Mouse (Mus musculus) forebrain, embryonic 10.5 days (tissue): Measurements from ENCODE around the gene Fcamr. TPM values are rescaled to one million over a fixed set of nuclear protein-coding genes. Genes with fewer than 3 reads are reported as not detected.
A peak's percentile ranks its signal among the peaks of the same experiment; 100 is the strongest.

Experiments used
- DNase-seq: peaks from one replicate; pipeline ENCODE4 v3.0.0-alpha.2; 2017; ENCODE audit warnings: low spot score; ENCODE audit errors: extremely low spot score
- H3K27ac ChIP-seq: fragments of 300-500 bp; sonication (generic); 2 replicates; pipeline ENCODE4 v1.5.1; 2016; ENCODE audit warnings: mild to moderate bottlenecking
- H3K27me3 ChIP-seq: fragments of 300-500 bp; sonication (generic); 2 replicates; pipeline ENCODE4 v1.6.1; 2016; ENCODE audit warnings: mild to moderate bottlenecking; ENCODE audit not compliant: poor library complexity, severe bottlenecking
- H3K36me3 ChIP-seq: fragments of 300-500 bp; sonication (generic); replicated peaks from 2 replicates; pipeline ENCODE4 v1.6.1; 2016; ENCODE audit warnings: mild to moderate bottlenecking, moderate library complexity
- H3K4me1 ChIP-seq: fragments of 300-500 bp; sonication (generic); 2 replicates; pipeline ENCODE4 v1.6.1; 2016
- H3K4me3 ChIP-seq: fragments of 300-500 bp; sonication (generic); 2 replicates; pipeline ENCODE4 v1.5.1; 2016; ENCODE audit warnings: mild to moderate bottlenecking, moderate library complexity
- H3K9me3 ChIP-seq: fragments of 300-500 bp; sonication (generic); 2 replicates; pipeline ENCODE4 v1.6.1; 2016; ENCODE audit warnings: mild to moderate bottlenecking, moderate library complexity
- WGBS: fragments of 180-500 bp; shearing (Covaris S2); methylation state at CpG from one replicate; pipeline ENCODE4 v1.1.7; 2016; 5-methylcytosine and 5-hydroxymethylcytosine counted together
- polyA plus RNA-seq: library from polyadenylated mRNA; unstranded; fragments of >200 nt; fragmentation: Nextera tagmentation; extraction: Ambion mirVana; gene quantifications from 2 replicates; pipeline ENCODE4 v1.2.1, GENCODE M21; 2016

The Fcamr gene
- polyA plus RNA-seq, 1 experiment from 2014 or later, result not detected

GRCm38 (mm10) chr1:130841621-130842020 lies 40.9 kb downstream of the Fcamr start:
- WGBS, result 92% methylated on average over 7 of the region's 7 CpGs
- Histone ChIP-seq H3K36me3 (no peaks in the 10 kb centered on the region), H3K9me3 (no peaks in the 10 kb centered on the region), H3K27me3 (no peaks in the 10 kb centered on the region), H3K4me1 (no peaks in the 10 kb centered on the region), H3K27ac (no peak overlapping the region), H3K4me3 (no peak overlapping the region)
- no peak for DNase-seq

- no peaks in the 10 kb centered on the region for H3K9me3 ChIP-seq
- no peaks in the 10 kb centered on the region for H3K27me3 ChIP-seq
- H3K4me1 ChIP-seq, result no peaks in the 10 kb centered on the region
- no peak overlapping the region for H3K4me3 ChIP-seq
- no peaks in the 10 kb centered on the region for H3K36me3 ChIP-seq
- H3K27ac ChIP-seq, result no peak overlapping the region
- no peak for DNase-seq
- WGBS, result 90% methylated on average over 7 of the region's 7 CpGs
Measured at GRCm38 (mm10) chr1:130844516-130844915, 43.8 kb downstream of the Fcamr start.

- WGBS, result 94% methylated on average over 10 of the region's 10 CpGs
- no peaks in the 10 kb centered on the region for H3K36me3 ChIP-seq
- H3K9me3 ChIP-seq, result no peaks in the 10 kb centered on the region
- DNase-seq, result no peak
- peaks cover 4% of the 10 kb centered on the region; the same call in 1 of the 2 replicates for H3K4me1 ChIP-seq
- H3K4me3 ChIP-seq, result no peak overlapping the region
- no peak overlapping the region for H3K27ac ChIP-seq
- no peaks in the 10 kb centered on the region for H3K27me3 ChIP-seq
Measured at GRCm38 (mm10) chr1:130849530-130850214, 49.0 kb downstream of the Fcamr start.

GRCm38 (mm10) chr1:130850405-130850804 lies 49.7 kb downstream of the Fcamr start:
- Histone ChIP-seq H3K9me3 (no peaks in the 10 kb centered on the region), H3K4me1 (peaks cover 7% of the 10 kb centered on the region; the same call in 1 of the 2 replicates), H3K4me3 (no peak overlapping the region), H3K27me3 (no peaks in the 10 kb centered on the region), H3K36me3 (no peaks in the 10 kb centered on the region), H3K27ac (no peak overlapping the region)
- no peak for DNase-seq
- WGBS, result 87% methylated on average over 5 of the region's 5 CpGs

- peak overlapping the region; percentile 48; the same call in 1 of the 2 replicates for H3K27ac ChIP-seq
- no peaks in the 10 kb centered on the region for H3K36me3 ChIP-seq
- peaks cover 7% of the 10 kb centered on the region; the same call in 1 of the 2 replicates for H3K4me1 ChIP-seq
- H3K4me3 ChIP-seq, result no peak overlapping the region
- H3K27me3 ChIP-seq, result no peaks in the 10 kb centered on the region
- no peaks in the 10 kb centered on the region for H3K9me3 ChIP-seq
- whole genome bisulfite sequencing, result 86% methylated on average over 9 of the region's 9 CpGs
- no peak for DNase-seq
Measured at GRCm38 (mm10) chr1:130854819-130855218, 54.1 kb downstream of the Fcamr start.

GRCm38 (mm10) chr1:130855723-130856122 lies 55.0 kb downstream of the Fcamr start:
- Histone ChIP-seq H3K27ac (no peak overlapping the region), H3K4me1 (peaks cover 7% of the 10 kb centered on the region; the same call in 1 of the 2 replicates), H3K9me3 (no peaks in the 10 kb centered on the region), H3K27me3 (no peaks in the 10 kb centered on the region), H3K4me3 (no peak overlapping the region), H3K36me3 (no peaks in the 10 kb centered on the region)
- 78% methylated on average over 2 of the region's 2 CpGs for WGBS
- DNase-seq, result no peak

- Histone ChIP-seq H3K27ac (no peak overlapping the region), H3K27me3 (no peaks in the 10 kb centered on the region), H3K4me1 (peaks cover 7% of the 10 kb centered on the region; the same call in 1 of the 2 replicates), H3K4me3 (no peak overlapping the region), H3K36me3 (no peaks in the 10 kb centered on the region), H3K9me3 (no peaks in the 10 kb centered on the region)
- WGBS, result 90% methylated on average over 4 of the region's 4 CpGs
- no peak for DNase-seq
Measured at GRCm38 (mm10) chr1:130857456-130857855, 56.8 kb downstream of the Fcamr start.

GRCm38 (mm10) chr1:130864238-130864637 lies 63.5 kb downstream of the Fcamr start:
- Histone ChIP-seq H3K4me3 (no peak overlapping the region), H3K36me3 (no peaks in the 10 kb centered on the region), H3K27ac (no peak overlapping the region), H3K4me1 (no peaks in the 10 kb centered on the region), H3K27me3 (no peaks in the 10 kb centered on the region), H3K9me3 (no peaks in the 10 kb centered on the region)
- WGBS, result 89% methylated on average over 4 of the region's 4 CpGs
- no peak for DNase-seq

Other genes with a start within 250 kb of the Fcamr start
- gene Zp3r, start 171.3 kb upstream of the Fcamr start, polyA plus RNA-seq, result not detected in 2 replicates
- gene C4bp, start 139.3 kb upstream of the Fcamr start, polyA plus RNA-seq, result not detected in 2 replicates
- gene Gm29427, start 85.1 kb upstream of the Fcamr start, polyA plus RNA-seq, result not detected in 2 replicates
- gene Yod1, start 83.6 kb upstream of the Fcamr start, polyA plus RNA-seq, result 10.6 and 11.5 TPM in 2 replicates
- 4.5 and 5.7 TPM in 2 replicates for gene Pfkfb2, start 71.6 kb upstream of the Fcamr start, polyA plus RNA-seq
- 0.42 and 0.64 TPM in 2 replicates for gene AA986860, start 68.9 kb upstream of the Fcamr start, polyA plus RNA-seq
- not detected in 2 replicates for gene Pigr, start 25.8 kb downstream of the Fcamr start, polyA plus RNA-seq
- gene Fcmr, start 64.8 kb downstream of the Fcamr start, polyA plus RNA-seq, result not detected in 2 replicates
- gene Il24, start 86.6 kb downstream of the Fcamr start, polyA plus RNA-seq, result not detected in 2 replicates
- not detected in 2 replicates for gene Il20, start 110.5 kb downstream of the Fcamr start, polyA plus RNA-seq
- not detected in 2 replicates for gene Il19, start 139.2 kb downstream of the Fcamr start, polyA plus RNA-seq
- gene Il10, start 218.9 kb downstream of the Fcamr start, polyA plus RNA-seq, result not detected in 2 replicates